Mouse (Mus musculus) kidney, adult 8-10 months (tissue): ENCODE measurements around the gene Ank3.

Source experiments
- DNase-seq, 2 experiments: peaks; one replicate each; pipeline ENCODE4 v3.0.0; 2022

The Ank3 gene

DNA sequence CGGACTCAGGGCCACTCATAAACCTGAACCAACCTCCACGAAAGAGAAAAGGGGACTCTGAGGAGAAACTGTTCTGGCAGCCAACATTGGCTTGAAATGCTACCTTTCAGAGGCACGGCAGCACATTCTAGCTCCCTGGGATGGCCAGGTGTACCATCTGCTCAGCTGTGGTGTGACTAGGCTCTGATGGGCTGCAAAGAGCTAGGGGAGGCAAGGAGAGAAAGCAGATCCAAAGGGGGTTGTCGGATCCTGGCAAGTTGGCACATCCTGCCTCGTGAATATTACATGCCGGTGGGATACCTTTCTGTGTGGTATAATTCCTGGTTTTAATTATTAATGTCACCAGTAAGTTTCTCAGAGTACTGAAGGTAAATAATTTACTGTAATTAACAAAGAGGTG is 548.5 kb downstream of the Ank3 start:
- peak in 1 of 2 experiments; percentile 41 for DNase-seq

DNA sequence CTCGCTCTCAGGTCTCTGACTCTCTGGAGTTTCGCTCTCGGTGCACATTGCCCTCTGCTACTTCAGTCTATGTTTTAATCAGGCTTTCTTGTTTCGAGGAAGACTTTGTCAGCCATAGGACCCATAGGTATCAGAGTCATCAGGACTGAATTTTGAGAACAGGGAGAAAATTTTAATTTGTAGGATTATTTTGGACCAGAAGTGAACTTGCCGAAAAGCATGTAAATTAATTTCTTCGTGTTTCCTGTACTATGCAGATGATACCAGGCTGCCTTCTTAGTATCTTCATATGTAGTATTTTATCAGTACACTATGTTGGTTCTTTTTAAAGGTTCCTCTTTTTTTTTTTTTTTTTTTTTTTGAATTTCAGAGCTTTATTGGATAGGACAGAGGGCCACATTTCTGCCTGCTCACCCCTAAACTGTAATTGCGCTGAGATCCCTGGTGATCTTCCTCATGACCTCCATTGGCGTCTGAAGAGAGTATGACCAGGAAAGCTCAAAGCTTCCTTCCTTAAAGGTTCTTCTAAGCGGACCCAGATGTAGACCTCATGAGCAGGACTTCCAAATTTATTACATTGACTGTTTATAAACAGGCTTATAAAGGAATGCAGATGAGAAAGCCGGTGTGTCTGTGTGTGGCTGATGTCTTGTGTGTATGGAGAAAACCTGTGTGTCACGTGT is 551.8 kb downstream of the Ank3 start:
- DNase-seq: no peak

- no peak for DNase-seq
Observed at GRCm38 (mm10) chr10:69950919-69951236, 552.3 kb downstream of the Ank3 start.

- DNase-seq: no peak
Observed at GRCm38 (mm10) chr10:69951426-69951825, 552.9 kb downstream of the Ank3 start.

DNA sequence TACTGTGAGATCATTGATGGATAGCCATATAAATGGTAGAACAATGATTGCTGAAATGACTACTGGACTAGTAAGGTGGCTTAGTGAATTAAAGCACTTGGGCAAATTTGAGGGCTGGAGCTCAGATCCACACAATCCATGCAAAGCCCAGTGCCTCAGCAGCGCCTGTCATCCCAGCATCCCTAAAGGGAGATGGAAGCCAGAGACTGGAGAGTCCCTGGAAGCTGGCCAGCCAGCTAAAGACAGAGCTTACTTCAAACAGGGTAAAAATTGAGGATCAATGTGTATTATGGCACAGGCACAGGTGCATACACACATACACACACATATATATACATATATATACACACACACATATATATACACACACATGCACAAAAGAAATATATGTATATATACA is 553.7 kb downstream of the Ank3 start:
- DNase-seq: no peak

- no peak for DNase-seq
Observed at GRCm38 (mm10) chr10:69954657-69955267, 556.2 kb downstream of the Ank3 start.

GRCm38 (mm10) chr10:69962226-69962625 is 563.7 kb downstream of the Ank3 start:
- no peak for DNase-seq

GRCm38 (mm10) chr10:69962976-69963375 is 564.4 kb downstream of the Ank3 start:
- no peak for DNase-seq

DNA sequence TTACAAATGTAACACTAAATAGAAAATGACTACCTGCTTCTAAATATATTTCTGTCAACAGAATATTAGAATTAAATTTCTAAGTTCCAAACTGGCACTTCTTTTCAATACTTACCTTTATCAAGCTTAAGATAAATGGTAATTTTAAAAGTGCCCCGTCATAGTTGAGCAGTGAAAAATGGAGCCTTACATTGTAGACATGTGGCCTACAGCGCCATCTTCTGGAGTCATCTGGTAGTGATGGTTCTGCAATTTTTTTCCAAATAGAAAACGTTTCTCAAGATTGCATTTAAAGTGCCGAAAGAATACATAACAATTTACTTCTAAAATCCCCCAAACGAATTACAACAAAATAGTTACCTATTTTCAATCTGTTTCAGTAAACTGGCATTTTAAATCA is 566.0 kb downstream of the Ank3 start:
- DNase-seq: peak in 1 of 2 experiments; percentile 53

GRCm38 (mm10) chr10:69965085-69965484 is 566.5 kb downstream of the Ank3 start:
- no peak for DNase-seq

GRCm38 (mm10) chr10:69967994-69968393 is 569.4 kb downstream of the Ank3 start:
- DNase-seq: no peak

GRCm38 (mm10) chr10:69979636-69980035 is 581.1 kb downstream of the Ank3 start:
- DNase-seq: no peak

GRCm38 (mm10) chr10:69981386-69982097 is 583.0 kb downstream of the Ank3 start:
- DNase-seq: no peak

GRCm38 (mm10) chr10:69982701-69983100 is 584.1 kb downstream of the Ank3 start:
- no peak for DNase-seq

- DNase-seq: no peak
Observed at GRCm38 (mm10) chr10:69987496-69987895, 588.9 kb downstream of the Ank3 start.

DNA sequence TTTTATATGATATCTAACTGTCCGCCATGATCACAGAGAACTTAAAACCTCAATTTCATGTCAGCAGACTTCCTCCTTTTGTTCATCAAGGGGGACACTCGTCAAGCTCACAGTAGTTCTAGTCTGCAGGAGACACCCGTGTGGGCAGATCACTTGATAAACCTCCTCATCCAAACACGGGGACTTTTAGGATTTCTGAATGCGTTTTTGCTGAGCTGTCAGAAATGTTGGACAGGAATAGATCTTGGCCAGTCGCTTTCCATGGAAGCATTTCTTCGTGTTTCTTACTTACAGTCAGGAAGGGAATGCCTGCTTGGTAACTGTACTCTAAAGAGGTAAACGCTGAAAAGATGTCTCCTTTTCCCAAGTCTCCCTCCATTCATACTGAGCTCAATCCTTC is 598.5 kb downstream of the Ank3 start:
- no peak for DNase-seq

DNA sequence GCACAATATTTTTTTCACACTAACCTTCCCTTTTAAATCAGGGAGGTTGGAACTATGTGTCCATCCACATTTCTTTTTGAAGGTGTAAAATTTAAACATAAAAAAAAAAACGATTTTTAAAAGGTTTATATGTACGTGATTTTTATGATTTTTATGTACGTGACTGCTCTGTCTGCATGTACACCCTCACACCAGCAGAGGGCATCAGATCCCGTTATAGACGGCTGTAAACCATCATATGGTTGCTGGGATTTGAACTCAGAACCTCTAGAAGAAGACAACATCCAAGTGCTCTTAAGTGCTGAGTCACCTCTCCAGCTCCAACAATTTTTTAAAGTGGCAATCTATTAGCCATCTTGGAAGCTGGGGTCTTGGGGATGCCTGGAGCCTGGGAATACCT is 605.5 kb downstream of the Ank3 start:
- no peak for DNase-seq

- DNase-seq: no peak
Observed at GRCm38 (mm10) chr10:70004831-70005230, 606.3 kb downstream of the Ank3 start.

DNA sequence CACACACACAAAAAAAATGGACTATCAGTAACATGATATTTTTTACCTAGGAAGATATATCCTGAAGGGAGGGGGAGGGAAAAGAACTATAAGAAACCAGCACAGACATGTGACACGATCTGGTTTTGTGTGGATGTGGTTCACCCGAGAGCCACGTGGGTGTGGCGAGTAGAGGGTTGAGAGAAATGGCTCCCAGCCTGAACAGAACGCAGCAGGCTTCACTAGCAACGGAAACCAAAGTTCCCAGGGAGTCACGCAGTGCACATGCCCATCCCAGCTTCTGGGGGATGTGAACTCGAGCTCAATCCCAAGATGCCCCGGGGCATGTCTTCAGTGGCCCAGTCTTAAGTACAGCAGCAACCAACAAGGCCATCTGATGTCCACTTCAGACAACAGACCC is 607.8 kb downstream of the Ank3 start:
- no peak for DNase-seq

GRCm38 (mm10) chr10:70011738-70012137 is 613.2 kb downstream of the Ank3 start:
- no peak for DNase-seq

DNA sequence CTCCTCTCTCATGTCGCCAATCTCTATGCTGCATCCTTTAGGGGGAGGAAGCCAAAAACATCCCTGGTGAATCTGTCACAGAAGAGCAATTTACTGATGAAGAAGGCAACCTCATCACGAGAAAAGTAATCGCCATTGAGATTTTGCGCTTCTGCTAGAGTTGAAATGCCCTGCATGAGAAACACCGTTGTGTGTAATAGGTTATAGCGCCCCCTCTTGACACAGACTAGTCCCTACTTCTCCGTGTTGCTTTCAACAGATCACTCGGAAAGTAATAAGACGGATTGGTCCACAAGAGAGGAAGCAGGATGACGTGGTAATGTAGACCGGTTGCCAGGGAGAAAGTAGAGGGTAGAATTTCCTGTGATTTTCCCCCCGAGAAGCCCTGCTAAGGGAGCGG is 615.4 kb downstream of the Ank3 start:
- DNase-seq: no peak

GRCm38 (mm10) chr10:70015201-70015600 is 616.6 kb downstream of the Ank3 start:
- DNase-seq: no peak

DNA sequence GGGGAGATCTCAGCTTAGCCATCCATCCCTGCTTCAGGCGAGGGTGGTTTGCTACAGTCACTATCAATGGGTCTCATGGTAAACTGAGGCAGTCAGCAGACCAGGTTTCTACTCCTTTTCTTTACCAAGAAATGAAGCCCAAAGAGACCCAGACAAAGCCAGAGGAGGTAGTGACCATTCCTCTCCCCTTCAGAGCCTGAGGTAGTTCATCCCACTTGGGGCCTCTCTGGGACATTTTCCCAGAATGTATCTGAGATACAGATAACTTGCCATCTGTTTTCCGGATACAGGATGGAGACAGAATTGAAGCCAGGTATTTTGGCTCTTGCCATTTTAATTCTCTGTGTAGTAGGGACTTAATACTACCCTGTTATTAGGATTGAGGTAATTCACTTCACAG is 620.1 kb downstream of the Ank3 start:
- no peak for DNase-seq

DNA sequence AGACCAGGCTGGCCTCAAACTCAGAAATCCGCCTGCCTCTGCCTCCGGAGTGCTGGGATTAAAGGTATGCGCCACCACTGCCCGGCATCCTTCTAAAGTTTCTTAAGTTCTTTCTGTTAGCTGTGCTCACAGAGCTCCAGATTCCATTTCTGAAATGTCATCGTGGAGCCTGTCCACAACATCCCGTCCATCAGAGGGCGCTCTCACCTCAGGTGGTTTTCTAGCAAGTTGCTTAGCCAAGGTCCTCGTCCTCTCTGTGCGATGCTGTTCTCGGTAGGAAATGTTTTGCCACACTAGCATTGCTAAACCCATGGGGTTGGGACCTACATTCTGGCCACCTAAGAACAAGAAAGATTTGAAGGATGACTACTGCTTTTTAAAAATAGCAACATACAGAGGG is 623.1 kb downstream of the Ank3 start:
- peak; percentile 31 to 76 for DNase-seq
